Mouse (Mus musculus) kidney, postnatal 0 days (tissue): Measurements from ENCODE around the gene Bysl. TPM values are rescaled to one million over a fixed set of nuclear protein-coding genes. Genes with fewer than 3 reads are reported as not detected.
A peak's percentile ranks its signal among the peaks of the same experiment; 100 is the strongest.

Experiments used
- ATAC-seq: fragments of 200-750 bp; cut with Nextera tagmentation; replicated peaks from 2 replicates; pipeline ENCODE4 v1.8.0; 2017; ENCODE audit warnings: low read depth, moderate number of reproducible peaks, moderate TSS enrichment, moderate library complexity; ENCODE audit not compliant: low FRiP score
- DNase-seq: peaks from one replicate; pipeline ENCODE4 v3.0.0-alpha.2; 2016; ENCODE audit warnings: low spot score
- H3K27ac ChIP-seq: fragments of 300-500 bp; sonication (generic); 2 replicates; pipeline ENCODE4 v1.5.1; 2014; ENCODE audit warnings: mild to moderate bottlenecking
- H3K27me3 ChIP-seq: fragments of 300-500 bp; sonication (generic); 2 replicates; pipeline ENCODE4 v1.6.1; 2014; ENCODE audit warnings: low read length, mixed read lengths; ENCODE audit not compliant: insufficient read depth
- H3K36me3 ChIP-seq: fragments of 300-500 bp; sonication (generic); 2 replicates; pipeline ENCODE4 v1.6.1; 2014; ENCODE audit warnings: low read length, mixed read lengths; ENCODE audit not compliant: insufficient read depth
- H3K4me1 ChIP-seq: fragments of 300-500 bp; sonication (generic); replicated peaks from 2 replicates; pipeline ENCODE4 v1.6.1; 2014; ENCODE audit warnings: antibody characterized with exemption, low read length, mixed read lengths; ENCODE audit not compliant: insufficient read depth
- H3K4me2 ChIP-seq: fragments of 300-500 bp; sonication (generic); 2 replicates; pipeline ENCODE4 v1.6.1; 2014; ENCODE audit warnings: mild to moderate bottlenecking, low read length, moderate library complexity, mixed read lengths
- H3K4me3 ChIP-seq: fragments of 300-500 bp; sonication (generic); replicated peaks from 2 replicates; pipeline ENCODE4 v1.5.1; 2014; ENCODE audit warnings: low read depth, low read length
- H3K9ac ChIP-seq: fragments of 300-500 bp; sonication (generic); 2 replicates; pipeline ENCODE4 v1.6.1; 2014; ENCODE audit warnings: low read depth, low read length
- H3K9me3 ChIP-seq: fragments of 300-500 bp; sonication (generic); replicated peaks from 2 replicates; pipeline ENCODE4 v1.6.1; 2016; ENCODE audit warnings: low read length, inconsistent platforms, mixed read lengths
- CTCF ChIP-seq: IDR thresholded peaks from 2 replicates; pipeline ENCODE4 v1.5.1; 2016; ENCODE audit warnings: antibody characterized with exemption, low read depth, mild to moderate bottlenecking, moderate library complexity
- WGBS: fragments of 180-500 bp; shearing (Covaris S2); extraction: QIAGEN DNeasy Blood & Tissue Kit; methylation state at CpG from one replicate; pipeline ENCODE4 v1.1.7; 2014; 5-methylcytosine and 5-hydroxymethylcytosine counted together
- polyA plus RNA-seq: library from polyadenylated mRNA; unstranded; fragments of >200 nt; fragmentation: Nextera tagmentation; extraction: Ambion mirVana; gene quantifications from 2 replicates; pipeline ENCODE4 v1.2.1, GENCODE M21; 2015

Gene Bysl
- polyA plus RNA-seq, 1 experiment from 2014 or later, result 14.7 TPM

GRCm38 (mm10) chr17:47562875-47563274, 48.4 kb downstream of the Bysl start:
- no peak for TF ChIP-seq CTCF
- H3K4me2 ChIP-seq, result no peak overlapping the region
- H3K9me3 ChIP-seq, result no peaks in the 10 kb centered on the region
- no peak for ATAC-seq
- no peak overlapping the region for H3K27ac ChIP-seq
- H3K4me3 ChIP-seq, result no peak overlapping the region
- H3K27me3 ChIP-seq, result no peaks in the 10 kb centered on the region
- no peaks in the 10 kb centered on the region for H3K4me1 ChIP-seq
- WGBS, result 74% methylated on average over 6 of the region's 6 CpGs
- DNase-seq, result no peak
- H3K36me3 ChIP-seq, result no peaks in the 10 kb centered on the region
- no peak overlapping the region for H3K9ac ChIP-seq

GRCm38 (mm10) chr17:47559726-47560125, 51.6 kb downstream of the Bysl start:
- DNase-seq (peak; percentile 9), ATAC-seq (no peak)
- H3K4me1 ChIP-seq, result no peaks in the 10 kb centered on the region
- 65% methylated on average over 6 of the region's 6 CpGs for WGBS
- H3K4me2 ChIP-seq, result no peak overlapping the region
- no peak for TF ChIP-seq CTCF
- H3K27ac ChIP-seq, result no peak overlapping the region
- no peak overlapping the region for H3K9ac ChIP-seq
- no peaks in the 10 kb centered on the region for H3K27me3 ChIP-seq
- no peaks in the 10 kb centered on the region for H3K36me3 ChIP-seq
- no peak overlapping the region for H3K4me3 ChIP-seq
- H3K9me3 ChIP-seq, result no peaks in the 10 kb centered on the region

- WGBS, result 66% methylated on average over 3 of the region's 3 CpGs
- Histone ChIP-seq H3K9me3 (no peaks in the 10 kb centered on the region), H3K4me2 (no peak overlapping the region), H3K36me3 (no peaks in the 10 kb centered on the region), H3K4me3 (no peak overlapping the region), H3K27me3 (no peaks in the 10 kb centered on the region), H3K27ac (no peak overlapping the region), H3K9ac (no peak overlapping the region), H3K4me1 (no peaks in the 10 kb centered on the region)
- ATAC-seq (no peak), DNase-seq (no peak)
- TF ChIP-seq CTCF, result no peak
Measured at GRCm38 (mm10) chr17:47557179-47557578, 54.1 kb downstream of the Bysl start.

GRCm38 (mm10) chr17:47554621-47555020, 56.7 kb downstream of the Bysl start:
- Histone ChIP-seq H3K27me3 (no peaks in the 10 kb centered on the region), H3K36me3 (no peaks in the 10 kb centered on the region), H3K9ac (no peak overlapping the region), H3K9me3 (no peaks in the 10 kb centered on the region), H3K27ac (no peak overlapping the region), H3K4me3 (no peak overlapping the region), H3K4me1 (0 out of 2 replicates have a peak, but pooled peaks cover 3% of the 10 kb centered on the region), H3K4me2 (no peak overlapping the region)
- WGBS, result 71% methylated on average over 9 of the region's 10 CpGs
- no peak for DNase-seq
- no peak for ATAC-seq
- TF ChIP-seq CTCF, result no peak

- no peak overlapping the region for H3K4me2 ChIP-seq
- no peak for ATAC-seq
Measured at GRCm38 (mm10) chr17:47552994-47553393, 58.3 kb downstream of the Bysl start.

GRCm38 (mm10) chr17:47551049-47551448, 60.2 kb downstream of the Bysl start:
- no peak overlapping the region for H3K4me2 ChIP-seq
- TF ChIP-seq CTCF, result no peak
- H3K9me3 ChIP-seq, result no peaks in the 10 kb centered on the region
- ATAC-seq (no peak), DNase-seq (peak; percentile 14)
- H3K4me3 ChIP-seq, result no peak overlapping the region
- no peak overlapping the region for H3K27ac ChIP-seq
- no peaks in the 10 kb centered on the region for H3K27me3 ChIP-seq
- H3K36me3 ChIP-seq, result no peaks in the 10 kb centered on the region
- 0 out of 2 replicates have a peak, but pooled peaks cover 3% of the 10 kb centered on the region for H3K4me1 ChIP-seq
- 39% methylated on average over 7 of the region's 7 CpGs for WGBS
- H3K9ac ChIP-seq, result no peak overlapping the region

More at GRCm38 (mm10) chr17:47552994-47553393, 58.3 kb downstream of the Bysl start:
- Histone ChIP-seq H3K4me3 (no peak overlapping the region), H3K36me3 (no peaks in the 10 kb centered on the region), H3K27me3 (no peaks in the 10 kb centered on the region), H3K9me3 (no peaks in the 10 kb centered on the region), H3K4me1 (0 out of 2 replicates have a peak, but pooled peaks cover 3% of the 10 kb centered on the region), H3K9ac (no peak overlapping the region), H3K27ac (no peak overlapping the region)
- DNase-seq, result no peak
- no peak for TF ChIP-seq CTCF

Other genes with a start within 250 kb of the Bysl start
- 84.4 and 86.9 TPM in 2 replicates for gene Mrps10, start 242.6 kb downstream of the Bysl start, polyA plus RNA-seq
- 6.0 and 6.3 TPM in 2 replicates for gene Guca1b, start 226.1 kb downstream of the Bysl start, polyA plus RNA-seq
- gene Guca1a, start 210.9 kb downstream of the Bysl start, polyA plus RNA-seq, result 3.9 and 4.5 TPM in 2 replicates
- gene AI661453, start 174.9 kb downstream of the Bysl start, polyA plus RNA-seq, result 2.2 and 2.4 TPM in 2 replicates
- 0.45 and 0.47 TPM in 2 replicates for gene 1700001C19Rik, start 174.1 kb downstream of the Bysl start, polyA plus RNA-seq
- 21.4 and 24.9 TPM in 2 replicates for gene Taf8, start 109.2 kb downstream of the Bysl start, polyA plus RNA-seq
- gene Ccnd3, start 106.4 kb downstream of the Bysl start, polyA plus RNA-seq, result 199 and 202 TPM in 2 replicates
- 37.6 and 37.9 TPM in 2 replicates for gene Med20, start 90 bp upstream of the Bysl start, polyA plus RNA-seq
- gene Gm20517, start 97 bp upstream of the Bysl start, polyA plus RNA-seq, result 1.5 and 1.8 TPM in 2 replicates
- gene Usp49, start 19.2 kb upstream of the Bysl start, polyA plus RNA-seq, result 2.9 and 4.1 TPM in 2 replicates
- gene Tomm6, start 76.9 kb upstream of the Bysl start, polyA plus RNA-seq, result 450 and 462 TPM in 2 replicates
- 6.8 and 8.3 TPM in 2 replicates for gene Frs3, start 77.5 kb upstream of the Bysl start, polyA plus RNA-seq
- 0.25 and 0.36 TPM in 2 replicates for gene Gm21981, start 83.0 kb upstream of the Bysl start, polyA plus RNA-seq
- gene Prickle4, start 83.2 kb upstream of the Bysl start, polyA plus RNA-seq, result 1.1 and 1.2 TPM in 2 replicates
- 0.08 and 0.09 TPM in 2 replicates for gene Pgc, start 115.3 kb upstream of the Bysl start, polyA plus RNA-seq
- 23.0 and 23.1 TPM in 2 replicates for gene Tfeb, start 125.5 kb upstream of the Bysl start, polyA plus RNA-seq
- gene Mdfi, start 223.2 kb upstream of the Bysl start, polyA plus RNA-seq, result 5.5 and 6.2 TPM in 2 replicates